Mouse (Mus musculus) neural tube, embryonic 13.5 days (tissue): ENCODE data around the gene Sh3pxd2a. TPM values are rescaled to one million over a fixed set of nuclear protein-coding genes. Genes with fewer than 3 reads are reported as not detected.

Experiments
- ATAC-seq: fragments of 200-750 bp; cut with Nextera tagmentation; 2 replicates; pipeline ENCODE4 v1.8.0; 2017; ENCODE audit warnings: low read depth, mild to moderate bottlenecking, moderate TSS enrichment, moderate library complexity
- H3K27ac ChIP-seq: fragments of 300-500 bp; sonication (generic); replicated peaks from 2 replicates; pipeline ENCODE4 v1.5.1; 2015; ENCODE audit warnings: moderate library complexity, mild to moderate bottlenecking, inconsistent platforms
- H3K27me3 ChIP-seq: fragments of 300-500 bp; sonication (generic); 2 replicates; pipeline ENCODE4 v1.6.1; 2015; ENCODE audit warnings: mild to moderate bottlenecking, inconsistent platforms
- H3K36me3 ChIP-seq: fragments of 300-500 bp; sonication (generic); 2 replicates; pipeline ENCODE4 v1.6.1; 2015; ENCODE audit warnings: mild to moderate bottlenecking, inconsistent platforms
- H3K4me1 ChIP-seq: fragments of 300-500 bp; sonication (generic); replicated peaks from 2 replicates; pipeline ENCODE4 v1.6.1; 2015; ENCODE audit warnings: inconsistent platforms
- H3K4me2 ChIP-seq: fragments of 300-500 bp; sonication (generic); 2 replicates; pipeline ENCODE4 v1.6.1; 2015; ENCODE audit warnings: inconsistent platforms, mild to moderate bottlenecking, moderate library complexity
- H3K4me3 ChIP-seq: fragments of 300-500 bp; sonication (generic); 2 replicates; pipeline ENCODE4 v1.5.1; 2015; ENCODE audit warnings: mild to moderate bottlenecking, inconsistent platforms
- H3K9ac ChIP-seq: fragments of 300-500 bp; sonication (generic); 2 replicates; pipeline ENCODE4 v1.6.1; 2015; ENCODE audit warnings: moderate library complexity, mild to moderate bottlenecking, inconsistent platforms
- H3K9me3 ChIP-seq: fragments of 300-500 bp; sonication (generic); 2 replicates; pipeline ENCODE4 v1.6.1; 2016; ENCODE audit warnings: inconsistent platforms
- WGBS: fragments of 180-500 bp; shearing (Covaris S2); methylation state at CpG from one replicate; pipeline ENCODE4 v1.1.7; 2015; 5-methylcytosine and 5-hydroxymethylcytosine counted together
- polyA plus RNA-seq: library from polyadenylated mRNA; unstranded; fragments of >200 nt; fragmentation: Nextera tagmentation; extraction: Ambion mirVana; gene quantifications from 2 replicates; pipeline ENCODE4 v1.2.1, GENCODE M21; 2015

Sh3pxd2a gene
- polyA plus RNA-seq, 1 experiment from 2014 or later, result 3.2 TPM

- no peak overlapping the region for H3K9ac ChIP-seq
- no peak overlapping the region for H3K4me3 ChIP-seq
- no peak overlapping the region for H3K27ac ChIP-seq
- H3K27me3 ChIP-seq, result no peaks in the 10 kb centered on the region
- H3K4me1 ChIP-seq, result 0 out of 2 replicates have a peak, but pooled peaks cover 5% of the 10 kb centered on the region
- H3K9me3 ChIP-seq, result no peaks in the 10 kb centered on the region
- no peak for ATAC-seq
- no peak overlapping the region for H3K4me2 ChIP-seq
- H3K36me3 ChIP-seq, result peaks cover 25% of the 10 kb centered on the region
- 82% methylated on average over 9 of the region's 9 CpGs for WGBS
These were observed 183.3 kb downstream of the Sh3pxd2a start for GRCm38 (mm10) chr19:47280894-47281293.

GRCm38 (mm10) chr19:47279788-47280532 lies 184.2 kb downstream of the Sh3pxd2a start:
- Histone ChIP-seq H3K36me3 (peaks cover 19% of the 10 kb centered on the region), H3K27ac (no peak overlapping the region), H3K9ac (no peak overlapping the region), H3K4me2 (no peak overlapping the region), H3K27me3 (no peaks in the 10 kb centered on the region), H3K4me3 (no peak overlapping the region), H3K4me1 (0 out of 2 replicates have a peak, but pooled peaks cover 5% of the 10 kb centered on the region), H3K9me3 (no peaks in the 10 kb centered on the region)
- WGBS, result 85% methylated on average over 15 of the region's 15 CpGs
- ATAC-seq, result no peak

GRCm38 (mm10) chr19:47279372-47279771 lies 184.8 kb downstream of the Sh3pxd2a start:
- no peaks in the 10 kb centered on the region for H3K27me3 ChIP-seq
- peaks cover 15% of the 10 kb centered on the region for H3K36me3 ChIP-seq
- H3K9me3 ChIP-seq, result no peaks in the 10 kb centered on the region
- no peak for ATAC-seq
- H3K4me3 ChIP-seq, result no peak overlapping the region
- 87% methylated on average over 4 of the region's 4 CpGs for WGBS
- H3K4me1 ChIP-seq, result 0 out of 2 replicates have a peak, but pooled peaks cover 5% of the 10 kb centered on the region
- no peak overlapping the region for H3K9ac ChIP-seq
- H3K27ac ChIP-seq, result no peak overlapping the region
- no peak overlapping the region for H3K4me2 ChIP-seq

GRCm38 (mm10) chr19:47276730-47277129 lies 187.5 kb downstream of the Sh3pxd2a start:
- H3K36me3 ChIP-seq, result peaks cover 32% of the 10 kb centered on the region
- no peaks in the 10 kb centered on the region for H3K4me1 ChIP-seq
- no peak overlapping the region for H3K9ac ChIP-seq
- 88% methylated on average over 6 of the region's 6 CpGs for WGBS
- H3K9me3 ChIP-seq, result no peaks in the 10 kb centered on the region
- H3K4me3 ChIP-seq, result no peak overlapping the region
- no peak overlapping the region for H3K4me2 ChIP-seq
- H3K27ac ChIP-seq, result no peak overlapping the region
- H3K27me3 ChIP-seq, result no peaks in the 10 kb centered on the region
- no peak for ATAC-seq

- Histone ChIP-seq H3K4me3 (no peak overlapping the region), H3K27me3 (no peaks in the 10 kb centered on the region)
- 83% methylated on average over 9 of the region's 9 CpGs for WGBS
These were observed 193.7 kb downstream of the Sh3pxd2a start for GRCm38 (mm10) chr19:47270520-47270919.

GRCm38 (mm10) chr19:47269729-47270128 lies 194.5 kb downstream of the Sh3pxd2a start:
- Histone ChIP-seq H3K27ac (no peak overlapping the region), H3K9me3 (no peaks in the 10 kb centered on the region), H3K4me3 (no peak overlapping the region), H3K9ac (no peak overlapping the region), H3K4me2 (no peak overlapping the region), H3K4me1 (0 out of 2 replicates have a peak, but pooled peaks cover under 1% of the 10 kb centered on the region), H3K27me3 (no peaks in the 10 kb centered on the region), H3K36me3 (peaks cover 46% of the 10 kb centered on the region)
- WGBS, result 52% methylated on average over 8 of the region's 8 CpGs
- no peak for ATAC-seq

More at GRCm38 (mm10) chr19:47270520-47270919, 193.7 kb downstream of the Sh3pxd2a start:
- Histone ChIP-seq H3K4me1 (no peaks in the 10 kb centered on the region), H3K9ac (no peak overlapping the region), H3K27ac (no peak overlapping the region), H3K4me2 (no peak overlapping the region), H3K9me3 (no peaks in the 10 kb centered on the region), H3K36me3 (peaks cover 46% of the 10 kb centered on the region)
- no peak for ATAC-seq

- no peak for ATAC-seq
- 89% methylated on average over 21 of the region's 21 CpGs for WGBS
- Histone ChIP-seq H3K4me1 (peaks cover 4% of the 10 kb centered on the region; the same call in 1 of the 2 replicates), H3K9ac (no peak overlapping the region), H3K27me3 (no peaks in the 10 kb centered on the region), H3K9me3 (no peaks in the 10 kb centered on the region), H3K36me3 (peaks cover 29% of the 10 kb centered on the region), H3K4me3 (no peak overlapping the region), H3K27ac (no peak overlapping the region), H3K4me2 (no peak overlapping the region)
These were observed 197.1 kb downstream of the Sh3pxd2a start for GRCm38 (mm10) chr19:47267066-47267465.

GRCm38 (mm10) chr19:47266070-47266801 lies 198.0 kb downstream of the Sh3pxd2a start:
- Histone ChIP-seq H3K27me3 (no peaks in the 10 kb centered on the region), H3K4me2 (no peak overlapping the region), H3K4me1 (peaks cover 4% of the 10 kb centered on the region; the same call in 1 of the 2 replicates), H3K36me3 (peaks cover 29% of the 10 kb centered on the region), H3K9ac (no peak overlapping the region), H3K9me3 (no peaks in the 10 kb centered on the region), H3K4me3 (no peak overlapping the region), H3K27ac (no peak overlapping the region)
- 91% methylated on average over 18 of the region's 18 CpGs for WGBS
- ATAC-seq, result no peak

GRCm38 (mm10) chr19:47264322-47265092 lies 199.7 kb downstream of the Sh3pxd2a start:
- H3K4me1 ChIP-seq, result peaks cover 4% of the 10 kb centered on the region; the same call in 1 of the 2 replicates
- no peak overlapping the region for H3K4me3 ChIP-seq
- H3K9ac ChIP-seq, result no peak overlapping the region
- peaks cover 27% of the 10 kb centered on the region for H3K36me3 ChIP-seq
- WGBS, result 47% methylated on average over 11 of the region's 11 CpGs
- peak; percentile 62 for ATAC-seq
- H3K27ac ChIP-seq, result no peak overlapping the region
- H3K27me3 ChIP-seq, result no peaks in the 10 kb centered on the region
- H3K9me3 ChIP-seq, result no peaks in the 10 kb centered on the region
- no peak overlapping the region for H3K4me2 ChIP-seq

- no peak overlapping the region for H3K4me2 ChIP-seq
- H3K9ac ChIP-seq, result no peak overlapping the region
- H3K4me1 ChIP-seq, result peaks cover 4% of the 10 kb centered on the region; the same call in 1 of the 2 replicates
- H3K27me3 ChIP-seq, result no peaks in the 10 kb centered on the region
- H3K9me3 ChIP-seq, result no peaks in the 10 kb centered on the region
- H3K36me3 ChIP-seq, result peaks cover 23% of the 10 kb centered on the region
- no peak for ATAC-seq
- no peak overlapping the region for H3K4me3 ChIP-seq
- H3K27ac ChIP-seq, result no peak overlapping the region
- WGBS, result 89% methylated on average over 8 of the region's 8 CpGs
These were observed 200.6 kb downstream of the Sh3pxd2a start for GRCm38 (mm10) chr19:47263621-47264020.

- no peaks in the 10 kb centered on the region for H3K36me3 ChIP-seq
- no peak overlapping the region for H3K27ac ChIP-seq
- H3K27me3 ChIP-seq, result no peaks in the 10 kb centered on the region
- H3K4me2 ChIP-seq, result no peak overlapping the region
- 84% methylated on average over 8 of the region's 8 CpGs for WGBS
- H3K4me1 ChIP-seq, result peaks cover 4% of the 10 kb centered on the region; the same call in 1 of the 2 replicates
- no peak overlapping the region for H3K9ac ChIP-seq
- no peaks in the 10 kb centered on the region for H3K9me3 ChIP-seq
- H3K4me3 ChIP-seq, result no peak overlapping the region
- no peak for ATAC-seq
These were observed 203.0 kb downstream of the Sh3pxd2a start for GRCm38 (mm10) chr19:47261196-47261595.

GRCm38 (mm10) chr19:47259581-47259980 lies 204.6 kb downstream of the Sh3pxd2a start:
- Histone ChIP-seq H3K9ac (no peak overlapping the region), H3K27me3 (peaks cover 7% of the 10 kb centered on the region), H3K4me3 (no peak overlapping the region), H3K36me3 (no peaks in the 10 kb centered on the region), H3K4me2 (no peak overlapping the region), H3K9me3 (no peaks in the 10 kb centered on the region), H3K4me1 (peaks cover 2% of the 10 kb centered on the region; the same call in 1 of the 2 replicates), H3K27ac (no peak overlapping the region)
- whole genome bisulfite sequencing, result 3% methylated on average over 5 of the region's 5 CpGs
- ATAC-seq, result no peak
